Mouse (Mus musculus) CD4-positive naive resting alpha-beta T cell, adult 57 days (primary cell): Measurements from ENCODE around the gene Thbs1. TPM values are rescaled to one million over a fixed set of nuclear protein-coding genes. Genes with fewer than 3 reads are reported as not detected.

ENCODE experiments used
- total RNA-seq: library from RNA; stranded (reverse); gene quantifications from one replicate; pipeline ENCODE4 v1.2.4, GENCODE M21; 2023

Thbs1 gene
- total RNA-seq: 2.3 TPM

GRCm38 (mm10) chr2:118111488-118112131 is at the start of gene Thbs1:
Thbs1 (plus strand) TSS chr2:118111876.

Other genes with a start within 250 kb of the Thbs1 start
- gene Fsip1, start 145.1 kb downstream of the Thbs1 start, total RNA-seq: not detected